Mouse (Mus musculus): ENCODE results near the gene Ak6.

Ak6 gene

GRCm38 (mm10) chr13:100650550-100651438, at the start of gene Ak6, which contains the start of gene Rad17:
Ak6 (plus strand) TSS chr13:100650979.
Rad17 (minus strand) TSS chr13:100651051.
- DNase-seq (ENCODE audit: low read depth, low spot score) = peak; percentile 93

DNA sequence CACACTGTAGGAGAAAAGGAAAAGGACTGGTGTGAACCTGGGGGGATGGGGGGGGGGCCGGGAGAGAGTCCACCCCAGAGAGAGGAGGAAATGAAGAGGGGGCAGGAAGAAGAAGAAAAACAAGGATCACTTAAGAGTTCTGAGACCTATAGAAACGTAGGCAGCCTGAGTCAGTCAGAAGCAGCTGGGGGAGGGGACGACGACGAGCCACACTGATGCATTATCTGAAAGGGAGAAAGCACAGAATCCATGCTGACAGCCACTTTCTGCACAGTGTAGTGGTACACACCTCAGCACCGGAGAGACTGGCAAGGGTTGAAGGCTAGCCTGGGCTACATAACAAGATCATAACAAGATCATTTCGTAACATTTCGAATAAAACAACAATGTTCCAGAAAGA, 49.7 kb upstream of the Ak6 start:
- DNase-seq (ENCODE audit: low read depth, low spot score) = no peak

- DNase-seq (ENCODE audit: low read depth, low spot score) = peak; percentile 45
Observed at GRCm38 (mm10) chr13:100602239-100602902, 48.4 kb upstream of the Ak6 start.

DNA sequence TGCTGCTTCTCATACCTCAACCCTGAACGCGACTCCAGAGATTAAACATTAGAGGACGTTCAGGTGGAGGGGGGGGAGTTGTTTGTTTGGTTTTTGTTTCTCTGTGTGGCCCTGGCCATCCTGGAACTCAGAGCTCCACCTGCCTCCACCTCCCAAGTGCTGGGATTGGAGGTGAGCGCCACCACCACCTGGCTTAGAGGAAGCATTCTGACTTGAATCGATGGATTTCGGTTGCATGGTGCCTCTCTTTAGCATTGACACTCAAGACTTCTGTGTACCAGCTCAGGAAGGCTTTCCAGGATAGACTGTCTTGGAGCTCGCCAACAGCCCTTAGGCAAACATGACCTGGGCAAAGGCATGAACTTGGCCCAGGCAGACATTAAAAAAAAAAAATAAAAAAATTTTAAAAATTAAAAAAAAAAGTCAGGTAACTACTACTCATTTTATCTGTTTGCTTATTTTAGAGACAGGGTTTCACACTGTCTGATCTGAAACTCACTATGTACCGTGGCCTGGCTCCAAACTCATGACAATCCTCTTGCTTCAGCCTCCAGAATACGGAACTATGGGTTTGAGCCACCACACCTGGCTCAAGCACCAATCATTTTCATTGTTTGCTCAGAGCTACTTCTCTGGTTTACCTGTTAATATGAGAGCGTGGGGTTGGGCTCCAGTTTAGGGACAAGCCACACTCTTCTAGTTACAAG, 47.6 kb upstream of the Ak6 start:
- no peak for DNase-seq (ENCODE audit: low read depth, low spot score)

- no peak for DNase-seq (ENCODE audit: low read depth, low spot score)
Observed at GRCm38 (mm10) chr13:100603738-100604095, 47.1 kb upstream of the Ak6 start.

GRCm38 (mm10) chr13:100605845-100606244, 44.9 kb upstream of the Ak6 start:
- no peak for DNase-seq (ENCODE audit: low read depth, low spot score)

DNA sequence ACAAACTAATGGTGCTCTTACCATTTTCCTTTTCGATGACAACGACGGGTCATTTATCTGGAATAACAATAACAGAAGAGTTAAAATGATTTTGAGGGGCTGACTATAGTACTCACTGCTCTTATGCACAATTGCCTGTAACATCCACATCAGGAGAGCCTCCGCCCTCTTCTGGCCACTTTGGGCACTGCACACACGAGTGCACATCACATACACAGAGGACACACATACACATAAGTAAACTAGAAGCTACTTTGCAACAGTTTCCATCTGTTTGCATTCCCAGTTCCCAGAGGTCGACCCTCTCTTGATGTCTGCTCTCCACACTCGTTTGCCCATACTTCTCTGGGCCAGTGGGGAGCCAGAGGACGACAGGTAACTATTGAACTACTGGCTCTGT, 43.0 kb upstream of the Ak6 start:
- DNase-seq (ENCODE audit: low read depth, low spot score) = peak; percentile 78

- no peak for DNase-seq (ENCODE audit: low read depth, low spot score)
Observed at GRCm38 (mm10) chr13:100611266-100611665, 39.5 kb upstream of the Ak6 start.

- no peak for DNase-seq (ENCODE audit: low read depth, low spot score)
Observed at GRCm38 (mm10) chr13:100612251-100612650, 38.5 kb upstream of the Ak6 start.

- DNase-seq (ENCODE audit: low read depth, low spot score) = peak; percentile 79
Observed at GRCm38 (mm10) chr13:100612903-100613302, 37.9 kb upstream of the Ak6 start.

DNA sequence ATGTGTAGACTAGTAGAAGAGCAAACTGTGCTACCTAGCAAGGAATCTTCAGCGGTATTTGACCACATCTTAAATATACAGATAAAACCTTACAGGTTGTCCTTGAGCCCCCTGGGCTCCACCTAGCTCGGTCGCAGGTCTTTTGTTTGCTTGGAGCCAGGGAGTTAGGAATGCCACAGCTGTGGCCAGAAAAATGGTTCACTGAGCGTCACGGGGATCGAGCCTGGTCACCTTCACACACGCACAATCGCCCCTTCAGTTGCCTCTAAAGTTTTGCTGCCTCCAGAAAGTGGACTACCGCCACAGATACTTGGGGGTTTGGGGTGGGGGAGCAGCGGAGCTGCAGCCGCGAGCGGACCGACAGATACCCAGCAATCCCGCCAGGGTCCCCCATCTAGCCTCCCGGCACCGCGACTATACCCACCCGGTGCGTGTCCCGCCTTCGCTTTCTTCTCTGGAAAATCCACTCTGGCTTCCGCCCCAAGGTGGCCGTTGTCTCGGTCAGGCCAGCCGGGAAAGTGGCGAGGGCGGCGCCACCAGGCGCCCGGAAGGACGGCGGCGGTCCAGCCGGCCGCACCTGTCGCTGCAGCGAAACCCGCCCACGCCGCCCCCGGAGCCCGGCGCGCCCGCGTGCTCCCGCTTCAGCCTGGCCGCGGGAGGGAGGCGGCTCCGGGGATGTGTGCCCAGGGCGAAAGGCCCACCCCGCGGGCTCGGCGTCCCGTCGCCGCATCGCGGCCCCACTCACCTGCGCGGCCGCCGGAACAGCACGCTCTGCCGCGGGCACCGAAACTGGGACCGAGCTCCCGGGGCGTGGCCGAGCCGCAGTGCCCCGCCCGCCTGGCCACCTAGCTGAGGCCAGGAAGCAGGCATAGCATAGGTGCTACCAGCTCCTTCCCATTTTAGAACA, 34.3 kb upstream of the Ak6 start, which contains the start of gene Marveld2:
TSS of gene Marveld2 (minus strand) at position 791 of the 907 bp plus-strand sequence.
- peak; percentile 61 for DNase-seq (ENCODE audit: low read depth, low spot score)

GRCm38 (mm10) chr13:100617583-100617982, 33.2 kb upstream of the Ak6 start:
- DNase-seq (ENCODE audit: low read depth, low spot score) = no peak

DNA sequence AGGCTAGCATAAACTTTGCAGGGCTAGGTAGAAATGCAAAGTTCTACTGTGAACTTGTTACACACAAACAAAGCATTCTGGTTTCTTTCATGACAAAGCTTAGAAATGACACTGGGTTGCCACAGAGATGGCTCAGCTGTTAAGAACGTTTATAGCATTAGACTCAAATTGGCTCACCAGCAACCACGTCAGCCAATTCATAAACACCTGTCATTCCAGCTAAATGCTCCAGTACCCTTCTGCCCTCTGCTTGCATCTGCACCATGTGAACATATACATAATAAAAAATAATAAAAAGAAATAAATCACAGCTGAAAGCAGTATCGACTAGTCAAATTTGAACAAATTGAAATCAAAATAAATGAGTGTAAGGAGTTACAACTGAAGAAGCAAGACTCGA, 28.5 kb upstream of the Ak6 start:
- no peak for DNase-seq (ENCODE audit: low read depth, low spot score)

- no peak for DNase-seq (ENCODE audit: low read depth, low spot score)
Observed at GRCm38 (mm10) chr13:100634106-100634691, 16.6 kb upstream of the Ak6 start.

DNA sequence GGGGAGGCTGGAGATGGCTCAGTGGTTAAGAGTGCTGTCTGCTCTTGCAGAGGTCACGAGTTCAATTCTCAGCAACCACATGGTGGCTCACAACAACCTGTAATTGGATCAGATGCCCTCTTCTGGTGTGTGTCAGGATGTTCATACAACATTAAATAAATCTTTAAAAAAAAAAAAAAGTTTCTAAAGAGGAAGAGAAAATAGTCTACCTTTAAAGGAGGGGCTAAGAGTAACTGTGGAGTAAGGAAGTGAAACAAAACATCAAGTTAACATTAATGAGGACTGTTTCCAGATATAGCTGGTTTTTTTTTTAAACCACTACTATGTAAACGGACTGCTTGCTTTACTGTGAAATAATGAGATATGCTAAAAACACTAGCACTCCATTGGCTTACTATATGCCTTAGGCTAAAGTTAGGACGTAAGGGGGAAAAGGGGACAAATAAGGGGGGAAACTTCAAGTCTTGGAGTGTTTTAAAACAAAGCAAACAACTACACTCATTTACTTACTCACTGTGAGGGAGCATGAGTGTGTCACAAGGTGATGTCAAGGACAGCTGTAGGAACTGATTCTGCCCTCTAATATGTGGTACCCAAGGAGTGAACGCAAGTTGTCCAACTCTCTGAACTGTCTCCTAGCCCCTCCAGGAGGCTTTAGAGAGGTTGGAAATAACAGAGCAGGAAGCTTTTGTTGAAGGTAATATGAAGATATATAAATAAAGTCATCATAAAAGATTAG, 8.1 kb upstream of the Ak6 start:
- no peak for DNase-seq (ENCODE audit: low read depth, low spot score)

- DNase-seq (ENCODE audit: low read depth, low spot score) = no peak
Observed at GRCm38 (mm10) chr13:100648223-100648622, 2.6 kb upstream of the Ak6 start.

GRCm38 (mm10) chr13:100651439-100652186, 834 bp downstream of the Ak6 start, which contains the start of gene Taf9:
Taf9 (plus strand) TSS chr13:100651579.
- DNase-seq (ENCODE audit: low read depth, low spot score) = no peak

- DNase-seq (ENCODE audit: low read depth, low spot score) = no peak
Observed at GRCm38 (mm10) chr13:100658091-100658490, 7.3 kb downstream of the Ak6 start.

GRCm38 (mm10) chr13:100659864-100660456, 9.2 kb downstream of the Ak6 start:
- peak; percentile 81 for DNase-seq (ENCODE audit: low read depth, low spot score)
